Mouse (Mus musculus) CD4-positive naive resting alpha-beta T cell, adult 76 days (primary cell): ENCODE measurements around the gene Vmn1r35. TPM values are rescaled to one million over a fixed set of nuclear protein-coding genes. Genes with fewer than 3 reads are reported as not detected.

Source experiments
- total RNA-seq: library from RNA; stranded (reverse); gene quantifications from one replicate; pipeline ENCODE4 v1.2.4, GENCODE M21; 2023

Vmn1r35 gene
- total RNA-seq: not detected

GRCm38 (mm10) chr6:66685806-66686205 is at the start of gene Vmn1r35:
Gene Vmn1r35 (minus strand): TSS chr6:66685906.

GRCm38 (mm10) chr6:66729082-66729481 is 43.4 kb upstream of the Vmn1r35 start, which contains the start of gene Vmn1r37:
Gene Vmn1r37 (plus strand): TSS chr6:66729382.

DNA sequence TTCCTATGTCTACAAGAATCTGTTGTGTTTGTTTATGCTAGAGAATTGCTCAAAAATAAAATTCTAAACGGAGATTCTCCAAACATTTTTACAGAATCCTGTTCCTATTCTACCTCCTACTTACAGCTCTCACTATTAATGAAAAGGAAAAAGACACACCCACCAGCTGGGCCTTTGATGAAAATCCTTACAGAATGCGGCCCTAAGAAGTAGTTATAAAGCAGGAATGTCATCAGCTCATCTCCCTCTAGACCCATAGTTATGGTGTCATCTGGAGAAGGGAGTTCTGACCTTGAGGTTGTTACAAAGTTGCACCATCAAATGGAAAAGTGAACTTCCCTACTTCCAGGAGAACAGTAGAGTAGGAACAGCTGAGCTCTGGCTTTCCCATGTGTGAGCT is 33.4 kb upstream of the Vmn1r35 start, which contains the start of gene Vmn1r36:
TSS of gene Vmn1r36 (minus strand) at position 101 of the 400 bp plus-strand sequence.

DNA sequence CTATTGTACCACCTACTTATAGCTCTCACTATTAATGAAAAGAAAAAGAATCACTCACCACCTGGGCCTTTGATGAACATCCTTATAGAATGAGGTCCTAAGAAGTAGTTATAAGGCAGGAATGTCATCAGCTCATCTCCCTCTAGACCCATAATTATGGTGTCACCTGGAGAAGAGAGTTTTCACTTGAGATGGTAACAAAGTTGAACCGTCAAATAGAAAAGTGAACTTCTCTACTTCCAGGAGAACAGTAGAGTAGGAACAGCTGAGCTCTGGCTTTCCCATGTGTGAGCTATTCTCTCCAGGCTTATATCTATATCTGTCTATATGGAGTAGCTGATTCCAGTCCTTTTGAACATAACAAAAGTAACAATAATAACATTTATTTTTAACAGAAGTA is 41.9 kb downstream of the Vmn1r35 start, which contains the start of gene Vmn1r34:
TSS of gene Vmn1r34 (minus strand) at position 101 of the 400 bp plus-strand sequence.

Other genes with a start within 250 kb of the Vmn1r35 start
- 12.5 TPM for gene Mad2l1, start 150.5 kb downstream of the Vmn1r35 start, total RNA-seq
- not detected for gene Vmn1r32, start 125.8 kb downstream of the Vmn1r35 start, total RNA-seq
- not detected for gene Vmn1r33, start 67.6 kb downstream of the Vmn1r35 start, total RNA-seq
- gene Vmn1r34, start 42.0 kb downstream of the Vmn1r35 start, total RNA-seq: not detected
- not detected for gene Vmn1r36, start 33.3 kb upstream of the Vmn1r35 start, total RNA-seq
- gene Vmn1r37, start 43.5 kb upstream of the Vmn1r35 start, total RNA-seq: not detected
- not detected for gene Vmn1r38, start 96.7 kb upstream of the Vmn1r35 start, total RNA-seq
- gene Vmn1r39, start 124.7 kb upstream of the Vmn1r35 start, total RNA-seq: not detected
- gene Gng12, start 210.5 kb upstream of the Vmn1r35 start, total RNA-seq: 16.3 TPM